ENCODE assay signal across 23 mouse cellular contexts in genomic region chr4:101707234-101707633, GRCm38 (mm10). TPM values are rescaled to one million over a fixed set of nuclear protein-coding genes. Genes with fewer than 3 reads are reported as not detected.
DNase-seq lines count a peak whose midpoint lies in the region; ATAC-seq lines count a peak whose summit lies in the region.
"Had no signal": no experiment of that assay in that cellular context is flagged by ENCODE, and none has a peak within 500 bp of the region (broad histone marks: within the 10 kb centered on the region; RNA-seq: fewer than 3 reads in every experiment).

No protein-coding gene starts in this region.

- H3K9ac ChIP-seq in neural tube, embryonic 15.5 days (replicated peaks): no peak overlapping the region
- no peak overlapping the region for H3K9ac ChIP-seq in embryonic facial prominence, embryonic 14.5 days (ENCODE audit: low read depth, low read length)
- no peak overlapping the region for H3K9ac ChIP-seq in limb, embryonic 12.5 days (replicated peaks)
- no peak overlapping the region for H3K9ac ChIP-seq in forebrain, embryonic 16.5 days (replicated peaks; ENCODE audit: low read depth, low read length)
- H3K9ac ChIP-seq: forebrain, embryonic 13.5 days; heart, embryonic 12.5 days; liver, postnatal 0 days; midbrain, embryonic 12.5 days had no signal

- no peaks in the 10 kb centered on the region for H3K36me3 ChIP-seq in neural tube, embryonic 15.5 days
- no peaks in the 10 kb centered on the region for H3K36me3 ChIP-seq in embryonic facial prominence, embryonic 14.5 days (ENCODE audit: control insufficient read depth, insufficient read depth, low read length)
- H3K36me3 ChIP-seq in limb, embryonic 12.5 days: no peaks in the 10 kb centered on the region
- no peaks in the 10 kb centered on the region for H3K36me3 ChIP-seq in forebrain, embryonic 16.5 days (ENCODE audit: control insufficient read depth, insufficient read depth)
- H3K36me3 ChIP-seq: heart, embryonic 12.5 days; hindbrain, embryonic 10.5 days; midbrain, embryonic 12.5 days had no signal

- DNase-seq in neural tube, embryonic 10.5 days (ENCODE audit: extremely low spot score, low spot score): peak; percentile 26
- DNase-seq in embryonic facial prominence, embryonic 14.5 days (ENCODE audit: low spot score): peak; percentile 85
- DNase-seq in adrenal gland, adult (ENCODE audit: inconsistent age in 2 of 2, low spot score in 1 of 2): no peak
- DNase-seq in kidney, adult 18-20 months: no peak
- DNase-seq: adrenal gland, postnatal 36 days; cerebellum, adult 9-11 months; gastrocnemius, postnatal 10 days; heart, adult 11 months; heart, postnatal 10 days; kidney, adult 11 months; kidney, postnatal 4 days; layer of hippocampus, adult 9-11 months; liver, postnatal 0 days; lung, postnatal 10 days had no signal

- no peak for ATAC-seq in neural tube, embryonic 15.5 days (ENCODE audit: low FRiP score)
- peak; percentile 88 for ATAC-seq in embryonic facial prominence, embryonic 14.5 days (ENCODE audit: low read depth)
- peak; percentile 81; the same call in 1 of the 2 replicates for ATAC-seq in limb, embryonic 12.5 days (ENCODE audit: insufficient number of reproducible peaks, insufficient read depth, low FRiP score, low TSS enrichment, low read depth)
- no peak for ATAC-seq in forebrain, embryonic 16.5 days
- ATAC-seq: CD4-positive, CD25-positive, alpha-beta regulatory T cell, adult 4 months; forebrain, embryonic 13.5 days; liver, postnatal 0 days had no signal

- no peaks in the 10 kb centered on the region for H3K9me3 ChIP-seq in neural tube, embryonic 15.5 days (replicated peaks)
- H3K9me3 ChIP-seq in embryonic facial prominence, embryonic 14.5 days (ENCODE audit: control insufficient read depth, low read length): no peaks in the 10 kb centered on the region
- H3K9me3 ChIP-seq in limb, embryonic 12.5 days: no peaks in the 10 kb centered on the region
- no peaks in the 10 kb centered on the region for H3K9me3 ChIP-seq in forebrain, embryonic 16.5 days (ENCODE audit: control insufficient read depth, low read length)
- H3K9me3 ChIP-seq: forebrain, embryonic 13.5 days; heart, embryonic 12.5 days; hindbrain, embryonic 10.5 days; midbrain, embryonic 12.5 days had no signal

- no peak overlapping the region for H3K4me3 ChIP-seq in neural tube, embryonic 15.5 days (replicated peaks)
- no peak overlapping the region for H3K4me3 ChIP-seq in embryonic facial prominence, embryonic 14.5 days (ENCODE audit: low read depth, low read length)
- no peak overlapping the region for H3K4me3 ChIP-seq in limb, embryonic 12.5 days (replicated peaks)
- H3K4me3 ChIP-seq in forebrain, embryonic 16.5 days (replicated peaks; ENCODE audit: low read length): no peak overlapping the region
- H3K4me3 ChIP-seq: forebrain, embryonic 13.5 days; heart, embryonic 12.5 days; hindbrain, embryonic 10.5 days; left cerebral cortex, adult 2 months; midbrain, embryonic 12.5 days had no signal

- no peak overlapping the region for H3K4me2 ChIP-seq in neural tube, embryonic 15.5 days
- no peak overlapping the region for H3K4me2 ChIP-seq in embryonic facial prominence, embryonic 14.5 days (ENCODE audit: low read depth, low read length)
- H3K4me2 ChIP-seq in limb, embryonic 12.5 days: no peak overlapping the region
- no peak overlapping the region for H3K4me2 ChIP-seq in forebrain, embryonic 16.5 days (ENCODE audit: low read length)
- H3K4me2 ChIP-seq: forebrain, embryonic 13.5 days; heart, embryonic 12.5 days; midbrain, embryonic 12.5 days had no signal

- H3K27ac ChIP-seq in neural tube, embryonic 15.5 days (replicated peaks): no peak overlapping the region
- 0 out of 2 replicates have a peak overlapping the region, but pooled peaks have one; percentile 36 for H3K27ac ChIP-seq in embryonic facial prominence, embryonic 14.5 days (replicated peaks; ENCODE audit: low read depth, low read length)
- H3K27ac ChIP-seq in limb, embryonic 12.5 days: peak overlapping the region; percentile 76
- H3K27ac ChIP-seq in forebrain, embryonic 16.5 days (ENCODE audit: low read length): no peak overlapping the region
- H3K27ac ChIP-seq: forebrain, embryonic 13.5 days; hindbrain, embryonic 10.5 days; left cerebral cortex, adult 2 months; midbrain, embryonic 12.5 days had no signal

- H3K4me1 ChIP-seq in neural tube, embryonic 15.5 days: no peaks in the 10 kb centered on the region
- peaks cover 20% of the 10 kb centered on the region for H3K4me1 ChIP-seq in embryonic facial prominence, embryonic 14.5 days (ENCODE audit: control insufficient read depth, insufficient read depth, low read length)
- peaks cover 21% of the 10 kb centered on the region for H3K4me1 ChIP-seq in limb, embryonic 12.5 days (replicated peaks)
- no peaks in the 10 kb centered on the region for H3K4me1 ChIP-seq in forebrain, embryonic 16.5 days (replicated peaks; ENCODE audit: control insufficient read depth, insufficient read depth, low read length)
- H3K4me1 ChIP-seq: forebrain, embryonic 13.5 days; heart, embryonic 12.5 days; hindbrain, embryonic 10.5 days; midbrain, embryonic 12.5 days had no signal

- 69% methylated on average over 2 of the region's 2 CpGs for WGBS in neural tube, embryonic 15.5 days
- 22% methylated on average over 2 of the region's 2 CpGs for WGBS in embryonic facial prominence, embryonic 14.5 days
- WGBS in limb, embryonic 12.5 days: 15% methylated on average over 2 of the region's 2 CpGs
- 46% methylated on average over 2 of the region's 2 CpGs for WGBS in forebrain, embryonic 16.5 days

- no peaks in the 10 kb centered on the region for H3K27me3 ChIP-seq in neural tube, embryonic 15.5 days (replicated peaks)
- no peaks in the 10 kb centered on the region for H3K27me3 ChIP-seq in embryonic facial prominence, embryonic 14.5 days (replicated peaks; ENCODE audit: control insufficient read depth, insufficient read depth, low read length)
- H3K27me3 ChIP-seq in limb, embryonic 12.5 days: no peaks in the 10 kb centered on the region
- H3K27me3 ChIP-seq in forebrain, embryonic 16.5 days (replicated peaks; ENCODE audit: control insufficient read depth, insufficient read depth, low read length): no peaks in the 10 kb centered on the region
- H3K27me3 ChIP-seq: forebrain, embryonic 13.5 days; heart, embryonic 12.5 days; midbrain, embryonic 12.5 days had no signal

RNA-seq across cellular contexts. Expression of gene Lepr, which starts 10.0 kb away (rescaled TPM):
- polyA plus RNA-seq in neural tube, embryonic 15.5 days (2015; fragmentation: Nextera tagmentation; extraction: Ambion mirVana): 3.0 and 3.8 TPM in 2 replicates
- 16.0 and 16.2 TPM in 2 replicates for polyA plus RNA-seq in embryonic facial prominence, embryonic 14.5 days (2014; fragmentation: Nextera tagmentation; extraction: Ambion mirVana)
- polyA plus RNA-seq in limb, embryonic 12.5 days (2016; fragmentation: Nextera tagmentation; extraction: Ambion mirVana): 3.3 and 3.9 TPM in 2 replicates
- 4.9 TPM in 2 replicates for polyA plus RNA-seq in forebrain, embryonic 16.5 days (2015; fragmentation: Nextera tagmentation; extraction: Ambion mirVana)
- polyA plus RNA-seq: CD4-positive, CD25-positive, alpha-beta regulatory T cell, adult 4 months had no signal

RNA-seq across cellular contexts. Expression of gene Leprot, which starts 59.7 kb away (rescaled TPM):
- polyA plus RNA-seq in neural tube, embryonic 15.5 days (2015; fragmentation: Nextera tagmentation; extraction: Ambion mirVana): 75.6 and 77.5 TPM in 2 replicates
- polyA plus RNA-seq in embryonic facial prominence, embryonic 14.5 days (2014; fragmentation: Nextera tagmentation; extraction: Ambion mirVana): 98.1 and 98.2 TPM in 2 replicates
- 65.2 and 65.7 TPM in 2 replicates for polyA plus RNA-seq in limb, embryonic 12.5 days (2016; fragmentation: Nextera tagmentation; extraction: Ambion mirVana)
- polyA plus RNA-seq in forebrain, embryonic 16.5 days (2015; fragmentation: Nextera tagmentation; extraction: Ambion mirVana): 92.5 and 102 TPM in 2 replicates

Comparison
In these comparisons a context has a peak if more than half of its experiments do, and no peak if none do; other contexts are left out.
1. DNase-seq: peak in neural tube, embryonic 10.5 days (single experiment) and embryonic facial prominence, embryonic 14.5 days (single experiment); none in adrenal gland, adult (0 of 2) and kidney, adult 18-20 months (single experiment).
2. ATAC-seq: peak in embryonic facial prominence, embryonic 14.5 days (single experiment) and limb, embryonic 12.5 days (single experiment); none in neural tube, embryonic 15.5 days (single experiment) and forebrain, embryonic 16.5 days (single experiment).
3. H3K27ac ChIP-seq: peak in embryonic facial prominence, embryonic 14.5 days (single experiment) and limb, embryonic 12.5 days (single experiment); none in neural tube, embryonic 15.5 days (single experiment) and forebrain, embryonic 16.5 days (single experiment).